Mouse (Mus musculus) cerebellum, adult (tissue): ENCODE measurements around the gene Vmn2r19.
"Not testable (repeated sequence)": the region's sequence is repeated elsewhere in the genome, so short reads cannot be mapped to it uniquely, and the experiment has no call there.

ENCODE experiments used
- ATAC-seq: cut with Nextera tagmentation; 2 replicates; pipeline ENCODE4 v1.9.2; 2017; ENCODE audit warnings: mild to moderate bottlenecking, moderate library complexity, mixed read lengths; ENCODE audit not compliant: insufficient number of reproducible peaks, low FRiP score, low TSS enrichment

Gene Vmn2r19

GRCm38 (mm10) chr6:123308033-123308432 is at the start of gene Vmn2r19:
Vmn2r19 (plus strand) TSS chr6:123308333.
- ATAC-seq: no peak

DNA sequence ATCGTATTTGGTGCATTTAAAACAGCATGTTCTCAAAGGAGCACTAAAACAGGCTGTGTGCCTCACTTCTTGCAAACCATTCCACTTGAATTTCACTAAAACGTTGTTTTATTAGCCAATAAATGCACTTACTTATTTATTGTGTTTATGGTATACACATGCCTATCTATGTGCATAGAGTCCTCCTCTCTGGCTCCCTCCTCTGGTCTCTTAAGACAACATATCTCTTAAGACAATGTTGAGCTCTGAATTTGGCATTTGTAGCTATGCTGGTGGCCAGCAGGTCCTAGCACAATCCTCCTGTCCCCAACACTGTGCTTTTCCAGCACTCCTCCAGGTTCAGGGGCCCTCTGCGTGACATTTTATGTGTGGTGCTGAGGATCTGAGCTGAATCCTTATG is 49.2 kb upstream of the Vmn2r19 start:
- ATAC-seq: no peak

DNA sequence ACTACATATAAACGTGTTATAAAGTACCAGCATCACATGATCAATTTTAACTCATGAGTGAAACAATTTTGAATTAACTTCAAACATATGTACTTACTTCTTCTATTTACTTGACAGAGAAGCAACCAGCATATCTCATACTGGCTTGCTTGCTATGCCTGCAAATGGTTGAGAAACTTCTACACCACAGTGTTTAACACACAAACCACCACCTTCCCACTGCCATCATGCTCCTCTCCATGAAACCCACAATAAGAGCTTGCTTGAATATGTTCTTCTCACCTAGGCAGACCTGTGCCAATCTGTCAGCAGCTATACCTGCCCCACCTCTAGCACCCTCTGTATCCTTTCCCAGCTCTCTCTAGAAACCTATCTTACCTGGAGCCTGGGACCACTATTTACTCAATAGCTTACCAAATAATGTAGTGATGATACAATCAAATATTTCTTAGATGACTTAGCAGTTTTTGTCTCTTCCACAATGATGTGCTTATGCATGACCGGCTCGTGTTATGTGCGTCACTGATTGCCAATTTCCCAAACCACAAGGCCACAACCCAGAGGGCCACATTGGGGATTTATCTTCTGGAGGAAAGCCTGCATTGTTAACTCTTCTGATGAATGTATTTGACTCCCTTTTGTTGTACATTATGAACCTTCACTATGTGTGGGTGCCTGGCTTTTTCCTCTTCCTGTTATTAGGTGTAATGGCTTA is 48.1 kb upstream of the Vmn2r19 start:
- ATAC-seq: no peak

GRCm38 (mm10) chr6:123260868-123261267 is 47.3 kb upstream of the Vmn2r19 start:
- ATAC-seq: no peak

DNA sequence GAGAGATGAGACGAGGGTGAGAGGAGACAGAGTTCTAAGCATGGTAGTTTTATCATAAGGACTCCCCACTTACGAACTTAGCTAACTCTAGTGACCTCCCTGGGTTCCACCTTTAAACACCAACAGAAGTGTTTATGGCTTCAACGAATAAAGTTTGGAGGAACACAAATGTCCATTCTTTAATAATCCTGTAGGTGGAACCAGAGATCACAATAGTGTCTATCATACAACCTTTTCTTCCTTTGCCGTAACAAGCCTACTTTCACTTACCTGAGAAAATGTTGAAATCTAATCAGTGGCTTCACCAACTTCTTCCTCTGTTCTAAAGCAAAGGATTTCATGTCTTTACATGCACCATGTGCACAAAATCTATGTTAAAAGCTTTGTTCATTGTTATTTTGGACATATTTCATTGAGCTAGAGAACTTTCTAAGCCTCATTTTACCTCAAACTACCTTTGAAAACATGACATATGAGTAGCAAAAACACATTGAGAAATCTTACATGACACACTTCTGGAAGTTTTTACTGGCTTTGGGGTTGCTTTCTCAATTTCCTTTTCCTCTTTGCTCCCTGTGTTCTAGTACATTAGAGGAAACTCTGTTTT is 46.5 kb upstream of the Vmn2r19 start, which contains the start of gene Clec4d:
Gene Clec4d (plus strand): TSS at position 557 of the 607 bp plus-strand sequence.
- ATAC-seq: no peak

DNA sequence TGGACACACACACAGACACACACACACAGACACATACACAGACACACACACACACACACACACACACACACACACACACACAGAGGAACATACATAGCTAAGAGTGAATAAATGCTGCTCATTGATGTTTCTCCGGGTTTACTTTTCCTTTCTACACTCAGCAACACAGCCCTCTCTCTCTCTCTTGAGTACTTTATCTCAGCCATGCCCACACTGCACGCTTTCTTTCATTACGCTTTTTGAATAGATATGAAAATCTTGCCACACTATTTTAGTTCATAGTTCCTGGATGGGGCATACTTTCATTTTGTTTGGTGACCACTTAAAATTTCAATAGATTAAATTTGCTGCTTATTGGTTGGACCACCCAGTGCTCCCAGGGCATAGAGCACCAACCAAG is 43.9 kb upstream of the Vmn2r19 start:
- ATAC-seq: no peak

- no peak for ATAC-seq
These were observed 42.3 kb upstream of the Vmn2r19 start for GRCm38 (mm10) chr6:123265809-123266208.

DNA sequence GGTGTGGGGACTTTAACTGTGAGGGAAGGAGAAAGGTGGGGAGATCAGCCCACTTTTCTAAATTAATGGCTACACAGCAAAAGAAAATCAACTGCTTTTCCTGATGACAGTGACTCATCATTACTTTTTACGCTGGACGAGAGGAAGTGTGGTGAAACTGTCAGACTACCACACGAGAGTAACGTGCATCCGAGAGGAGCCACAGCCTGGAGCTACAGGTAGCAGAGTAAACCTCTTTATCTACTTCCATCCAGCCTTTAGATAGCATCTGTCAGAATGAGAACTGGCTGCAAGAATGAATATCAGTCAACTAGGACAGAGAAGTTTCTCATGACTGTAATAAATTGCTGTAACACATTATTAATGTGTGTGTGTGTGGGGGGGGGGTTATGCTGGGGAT is 41.2 kb upstream of the Vmn2r19 start:
- ATAC-seq: no peak

DNA sequence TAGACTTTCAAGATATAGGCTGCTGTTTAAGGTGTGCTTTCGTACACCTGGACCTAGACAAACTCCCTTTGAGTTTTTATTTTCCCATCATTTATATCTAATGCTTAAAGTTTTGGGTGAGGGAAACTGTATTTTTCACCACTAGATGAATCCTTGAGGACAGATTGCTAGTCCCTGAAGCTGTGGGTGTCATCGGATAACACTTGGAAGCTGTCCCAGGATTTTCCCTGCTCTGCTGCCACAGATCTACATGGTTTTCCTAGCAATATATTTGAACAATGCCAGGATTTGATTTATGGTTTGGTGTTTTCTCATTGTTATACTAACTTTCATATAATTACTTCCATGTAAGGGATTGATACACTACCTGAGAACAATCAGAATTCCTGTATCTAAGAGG is 28.7 kb upstream of the Vmn2r19 start:
- no peak for ATAC-seq

GRCm38 (mm10) chr6:123286311-123286710 is 21.8 kb upstream of the Vmn2r19 start:
- no peak for ATAC-seq

GRCm38 (mm10) chr6:123288931-123289330 is 19.2 kb upstream of the Vmn2r19 start:
- no peak for ATAC-seq

DNA sequence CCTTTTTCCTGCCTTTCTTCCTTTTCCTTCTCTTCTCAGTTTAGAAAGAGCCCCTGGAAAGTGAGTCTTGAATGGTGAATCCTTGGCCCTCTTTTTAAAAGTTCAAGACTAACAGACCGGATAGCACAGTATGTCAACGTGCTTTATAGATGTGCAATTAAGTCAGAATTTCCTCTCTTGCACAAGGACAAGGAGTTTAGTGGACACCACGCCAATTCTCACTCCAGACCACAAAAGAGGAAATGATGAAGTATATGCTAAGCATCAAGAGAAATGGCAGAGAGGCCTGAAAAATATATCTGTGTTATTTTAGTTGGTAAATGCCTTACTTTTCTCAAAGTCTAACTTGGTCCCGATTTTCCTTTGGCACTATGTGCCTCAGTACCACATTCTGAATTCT is 18.4 kb upstream of the Vmn2r19 start, which contains the start of gene Clec4e:
Gene Clec4e (minus strand): TSS at position 118 of the 400 bp plus-strand sequence.
- ATAC-seq: no peak

DNA sequence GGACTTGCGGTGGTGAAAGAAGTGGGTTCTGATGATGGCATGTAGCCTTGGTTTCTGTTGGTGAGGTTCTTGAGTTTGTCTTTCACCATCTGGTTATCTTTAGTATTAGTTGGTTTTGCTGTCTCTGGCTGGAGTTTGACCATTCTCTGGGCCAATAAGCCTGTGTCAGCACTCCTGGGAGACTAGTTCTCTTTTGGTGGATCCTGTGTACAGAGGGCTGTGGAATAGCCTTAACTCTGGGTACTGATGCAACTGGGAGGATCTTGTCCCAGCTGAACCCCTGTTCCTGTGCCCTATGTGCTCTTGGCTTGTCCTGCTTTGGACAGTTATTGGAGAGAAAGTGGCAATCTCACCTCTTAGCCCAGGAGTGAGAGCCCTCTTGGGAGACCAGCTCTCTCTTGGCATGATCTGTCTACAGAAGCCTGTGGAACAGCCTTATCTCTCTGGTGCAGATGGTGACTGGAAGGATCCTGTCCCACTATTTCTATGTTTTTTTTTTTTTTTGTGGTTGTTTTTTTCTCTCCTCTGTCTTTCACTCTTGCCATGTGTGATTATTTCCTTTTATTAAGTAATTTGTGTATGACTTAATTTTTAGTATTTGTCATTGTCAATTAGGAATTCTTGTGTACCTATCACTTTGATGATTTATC is 15.3 kb upstream of the Vmn2r19 start:
- ATAC-seq: no peak

GRCm38 (mm10) chr6:123293509-123293908 is 14.6 kb upstream of the Vmn2r19 start:
- ATAC-seq: not testable (repeated sequence)

DNA sequence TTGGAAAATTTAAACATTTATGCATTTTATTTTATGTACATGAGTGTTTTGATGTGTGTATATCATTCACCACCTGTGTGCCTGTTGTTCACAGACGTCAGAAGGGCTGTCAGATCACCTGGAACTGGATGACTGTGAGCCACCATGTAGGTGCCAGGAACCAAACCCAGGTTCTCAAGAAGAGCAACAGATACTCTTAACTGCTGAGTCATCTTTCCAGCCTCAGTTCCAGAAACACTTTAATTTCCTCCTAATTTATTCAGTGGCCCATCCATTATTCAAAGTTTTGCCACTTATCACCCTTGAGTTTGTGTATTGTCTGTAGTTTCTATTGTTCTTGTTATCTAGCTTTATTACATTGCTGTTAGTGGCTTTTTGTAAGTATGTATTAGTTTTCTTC is 11.4 kb upstream of the Vmn2r19 start:
- ATAC-seq: no peak

DNA sequence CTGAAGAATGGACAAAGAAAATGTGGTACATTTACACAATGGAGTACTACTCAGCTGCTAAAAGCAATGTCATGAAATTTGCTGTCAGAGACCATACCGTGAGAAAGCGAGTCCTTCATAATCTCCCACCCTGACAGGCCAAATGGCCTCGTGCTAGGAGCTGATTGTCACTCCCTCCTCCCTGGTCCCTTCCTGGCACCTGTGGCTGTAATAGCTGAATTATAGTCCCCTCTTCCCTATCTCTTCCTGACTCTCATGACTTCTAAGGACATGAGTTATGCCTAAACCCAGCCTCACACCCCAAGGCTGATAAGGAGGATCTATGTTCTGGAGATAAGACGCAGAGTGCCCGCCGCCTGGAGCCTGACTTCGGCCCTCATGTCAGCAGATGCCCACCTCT is 1.8 kb upstream of the Vmn2r19 start:
- not testable (repeated sequence) for ATAC-seq

GRCm38 (mm10) chr6:123332503-123332902 is 24.4 kb downstream of the Vmn2r19 start:
- no peak for ATAC-seq

- ATAC-seq: no peak
These were observed 32.0 kb downstream of the Vmn2r19 start for GRCm38 (mm10) chr6:123340093-123340492.

GRCm38 (mm10) chr6:123346141-123346540 is 38.0 kb downstream of the Vmn2r19 start:
- no peak for ATAC-seq
